Mouse (Mus musculus) midbrain, embryonic 13.5 days (tissue): ENCODE results near the gene Dennd4b. TPM values are rescaled to one million over a fixed set of nuclear protein-coding genes. Genes with fewer than 3 reads are reported as not detected.
A peak's percentile ranks its signal among the peaks of the same experiment; 100 is the strongest.

Experiments used
- ATAC-seq: fragments of 200-750 bp; cut with Nextera tagmentation; 2 replicates; pipeline ENCODE4 v1.8.0; 2017; ENCODE audit warnings: mild to moderate bottlenecking, moderate TSS enrichment, moderate library complexity
- H3K27ac ChIP-seq: fragments of 300-500 bp; sonication (generic); 2 replicates; pipeline ENCODE4 v1.5.1; 2015; ENCODE audit warnings: inconsistent platforms, mild to moderate bottlenecking, moderate library complexity
- H3K27me3 ChIP-seq: fragments of 300-500 bp; sonication (generic); 2 replicates; pipeline ENCODE4 v1.6.1; 2015; ENCODE audit warnings: mild to moderate bottlenecking, inconsistent platforms
- H3K36me3 ChIP-seq: fragments of 300-500 bp; sonication (generic); 2 replicates; pipeline ENCODE4 v1.6.1; 2015; ENCODE audit warnings: mild to moderate bottlenecking, inconsistent platforms
- H3K4me1 ChIP-seq: fragments of 300-500 bp; sonication (generic); replicated peaks from 2 replicates; pipeline ENCODE4 v1.6.1; 2015; ENCODE audit warnings: inconsistent platforms
- H3K4me2 ChIP-seq: fragments of 300-500 bp; sonication (generic); replicated peaks from 2 replicates; pipeline ENCODE4 v1.6.1; 2015; ENCODE audit warnings: moderate library complexity, mild to moderate bottlenecking, inconsistent platforms
- H3K4me3 ChIP-seq: fragments of 300-500 bp; sonication (generic); replicated peaks from 2 replicates; pipeline ENCODE4 v1.5.1; 2015; ENCODE audit warnings: mild to moderate bottlenecking, inconsistent platforms
- H3K9ac ChIP-seq: fragments of 300-500 bp; sonication (generic); replicated peaks from 2 replicates; pipeline ENCODE4 v1.6.1; 2015; ENCODE audit warnings: mild to moderate bottlenecking, inconsistent platforms
- H3K9me3 ChIP-seq: fragments of 300-500 bp; sonication (generic); 2 replicates; pipeline ENCODE4 v1.6.1; 2016; ENCODE audit warnings: mild to moderate bottlenecking, inconsistent platforms
- WGBS: fragments of 180-500 bp; shearing (Covaris S2); methylation state at CpG from one replicate; pipeline ENCODE4 v1.1.7; 2015; 5-methylcytosine and 5-hydroxymethylcytosine counted together
- polyA plus RNA-seq: library from polyadenylated mRNA; unstranded; fragments of >200 nt; fragmentation: Nextera tagmentation; extraction: Ambion mirVana; gene quantifications from 2 replicates; pipeline ENCODE4 v1.2.1, GENCODE M21; 2015

Dennd4b gene
- polyA plus RNA-seq, 1 experiment from 2014 or later: 6.6 TPM

DNA sequence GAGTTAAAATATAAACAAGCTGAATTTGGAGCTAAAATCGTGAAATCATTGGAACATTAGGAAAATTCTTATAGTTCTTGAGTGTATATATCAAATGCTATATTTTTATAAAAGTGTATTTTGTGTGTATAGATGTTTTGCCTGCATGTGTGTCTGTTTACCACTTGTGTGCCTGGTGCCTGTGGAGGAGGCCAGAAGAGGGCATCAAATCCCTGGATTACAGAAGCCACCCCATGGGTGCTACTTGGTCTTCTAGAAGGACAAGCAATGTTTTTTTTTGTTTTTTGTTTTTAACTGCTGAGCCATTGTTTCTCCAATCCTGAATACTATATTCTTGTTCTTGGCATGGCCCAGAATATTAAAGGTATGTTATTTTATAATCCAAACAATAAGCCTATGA is 25.6 kb downstream of the Dennd4b start:
- peaks cover 23% of the 10 kb centered on the region for H3K4me1 ChIP-seq
- no peak for ATAC-seq
- H3K36me3 ChIP-seq: no peaks in the 10 kb centered on the region
- H3K9ac ChIP-seq: no peak overlapping the region
- H3K4me2 ChIP-seq: no peak overlapping the region
- no peak overlapping the region for H3K27ac ChIP-seq
- 90% methylated on average over 1 of the region's 1 CpGs for WGBS
- H3K9me3 ChIP-seq: no peaks in the 10 kb centered on the region
- no peaks in the 10 kb centered on the region for H3K27me3 ChIP-seq
- no peak overlapping the region for H3K4me3 ChIP-seq

DNA sequence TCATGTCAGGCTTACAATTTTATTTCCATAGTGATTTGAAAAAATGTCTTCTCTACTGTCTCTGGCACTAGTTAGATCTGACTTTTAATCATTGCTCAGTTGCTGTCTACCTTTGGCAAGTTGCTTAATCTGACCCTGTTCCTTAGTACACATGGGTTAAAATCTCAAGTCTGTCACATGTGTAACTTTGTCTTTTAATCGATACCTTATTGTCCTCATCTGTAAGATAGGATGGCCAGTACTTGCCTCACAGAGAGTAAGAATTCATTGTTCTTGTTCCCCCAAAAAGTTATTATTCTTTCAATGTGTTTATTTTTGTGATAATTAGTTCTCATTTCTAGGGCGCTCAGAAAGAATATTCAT is 27.0 kb downstream of the Dennd4b start:
- Histone ChIP-seq H3K36me3 (no peaks in the 10 kb centered on the region), H3K9ac (peak overlapping the region; percentile 84), H3K27me3 (no peaks in the 10 kb centered on the region), H3K27ac (peak overlapping the region; percentile 98), H3K4me2 (peak overlapping the region; percentile 63), H3K4me1 (peaks cover 36% of the 10 kb centered on the region), H3K9me3 (no peaks in the 10 kb centered on the region), H3K4me3 (peak overlapping the region; percentile 77)
- ATAC-seq: no peak
- 38% methylated on average over 2 of the region's 2 CpGs for WGBS

DNA sequence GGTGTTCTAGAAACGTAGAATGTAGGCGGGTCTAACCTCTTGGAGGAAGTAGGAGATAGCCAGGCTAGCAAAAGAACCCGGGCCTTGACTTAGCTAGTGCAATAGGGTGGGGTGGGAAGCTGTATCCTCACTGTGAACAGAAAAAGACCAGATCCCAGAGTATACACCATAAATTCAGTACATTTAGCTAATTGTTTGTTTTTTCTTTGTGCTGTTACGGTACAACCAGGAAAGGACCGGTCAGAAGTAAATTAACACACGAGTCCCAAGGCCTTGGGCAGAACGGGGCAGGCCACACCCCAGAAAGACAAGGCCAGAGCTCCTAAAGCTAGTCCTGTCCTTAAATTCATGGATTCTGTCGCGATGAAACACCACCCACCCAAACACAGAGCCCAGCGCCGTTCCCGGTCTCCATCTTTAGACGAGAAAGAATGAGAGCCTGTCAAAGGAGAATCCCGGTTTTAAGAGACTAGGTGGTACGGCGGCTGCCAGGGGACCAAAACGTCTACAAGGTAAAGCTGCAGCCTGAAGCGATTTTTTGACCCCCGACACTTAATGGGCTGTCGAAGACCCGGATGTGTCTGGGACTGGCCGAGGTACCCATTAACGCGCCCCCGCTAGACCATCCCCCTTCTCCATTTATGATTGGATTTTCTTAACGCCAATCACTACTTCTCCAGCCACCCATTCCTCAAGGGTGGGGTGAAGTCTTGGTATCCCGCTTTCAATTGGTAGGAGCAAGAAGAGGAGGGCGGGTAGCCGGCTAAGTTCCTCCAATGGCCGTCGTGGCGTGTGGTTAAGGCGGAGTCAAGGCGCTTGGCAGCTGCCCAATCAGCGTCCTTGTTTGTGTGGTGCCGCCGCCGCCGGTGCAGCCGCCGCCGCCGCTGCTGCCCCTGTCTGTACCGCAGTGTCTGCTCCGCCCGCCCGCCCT is 27.6 kb downstream of the Dennd4b start, which contains the start of gene Gatad2b:
TSS of gene Gatad2b (plus strand) at position 834 of the 931 bp plus-strand sequence.
- H3K9me3 ChIP-seq: no peaks in the 10 kb centered on the region
- no peaks in the 10 kb centered on the region for H3K27me3 ChIP-seq
- peak; percentile 99 for ATAC-seq
- H3K4me3 ChIP-seq: peak within 1 kb of the TSS; percentile 77
- H3K4me2 ChIP-seq: peak within 1 kb of the TSS; percentile 89
- H3K9ac ChIP-seq: peak within 1 kb of the TSS; percentile 88
- no peaks in the 10 kb centered on the region for H3K36me3 ChIP-seq
- under 1% methylated on average over 43 of the region's 47 CpGs for WGBS
- peak within 1 kb of the TSS; percentile 98 for H3K27ac ChIP-seq
- peaks cover 36% of the 10 kb centered on the region for H3K4me1 ChIP-seq

DNA sequence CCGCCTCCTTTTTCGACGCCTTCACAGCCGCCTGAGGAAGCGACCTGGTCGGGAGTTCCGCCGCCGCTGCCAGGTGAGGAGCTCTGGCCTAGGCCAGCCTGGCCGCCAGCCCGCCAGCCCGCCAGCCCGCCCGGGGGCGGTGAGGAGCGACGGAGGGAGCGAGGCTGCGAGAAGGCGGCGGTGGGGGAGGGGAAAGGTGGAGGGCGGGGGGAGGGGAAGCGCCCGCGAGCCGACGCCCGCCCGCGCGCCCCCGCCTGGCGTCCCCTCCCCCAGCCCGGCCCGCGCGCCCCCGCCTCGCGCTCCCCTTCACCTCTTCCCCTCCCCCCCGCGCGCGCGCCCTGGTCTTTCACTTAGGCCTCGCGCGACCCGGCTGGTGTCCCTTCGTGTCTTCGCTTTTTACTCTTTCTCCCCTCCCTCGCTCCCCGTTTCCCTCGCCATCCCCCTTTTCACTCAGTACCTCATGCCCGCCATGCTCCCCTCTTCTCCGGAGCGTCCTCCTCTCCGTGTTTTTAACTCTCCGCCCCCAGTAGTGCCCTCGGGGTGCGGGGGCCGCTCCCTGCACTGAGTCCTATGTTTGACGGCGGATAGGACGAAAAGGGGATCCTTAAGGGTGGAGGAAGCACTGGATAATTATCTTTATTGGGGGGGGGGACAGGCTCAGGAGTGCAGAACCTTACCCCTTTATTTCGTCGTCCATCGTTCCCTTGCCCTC is 28.5 kb downstream of the Dennd4b start:
- Histone ChIP-seq H3K4me1 (peaks cover 36% of the 10 kb centered on the region), H3K4me2 (peak overlapping the region; percentile 89), H3K27me3 (no peaks in the 10 kb centered on the region), H3K36me3 (no peaks in the 10 kb centered on the region), H3K9me3 (no peaks in the 10 kb centered on the region), H3K27ac (peak overlapping the region; percentile 98), H3K9ac (peak overlapping the region; percentile 88), H3K4me3 (peak overlapping the region; percentile 77)
- WGBS: under 1% methylated on average over 34 of the region's 68 CpGs
- peak; percentile 72 for ATAC-seq

DNA sequence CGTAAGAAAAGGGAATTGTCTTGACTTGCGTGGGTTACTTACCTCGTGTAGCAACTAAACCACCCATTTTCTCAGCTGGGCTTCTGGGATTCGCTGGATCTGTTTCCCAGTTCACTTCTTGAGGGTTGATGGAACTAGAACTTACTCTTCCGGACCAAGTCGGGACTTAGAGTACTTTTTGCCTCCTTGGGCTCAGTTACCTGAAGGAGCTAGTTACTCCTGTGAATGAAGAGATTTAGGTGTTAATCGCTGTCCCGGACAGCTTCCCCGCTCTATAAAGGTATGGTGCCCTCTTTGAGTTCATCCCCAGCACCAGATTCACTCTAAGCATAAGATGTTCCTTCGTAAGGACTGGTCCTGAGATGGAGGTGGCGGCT is 29.1 kb downstream of the Dennd4b start:
- peaks cover 36% of the 10 kb centered on the region for H3K4me1 ChIP-seq
- no peaks in the 10 kb centered on the region for H3K27me3 ChIP-seq
- peak overlapping the region; percentile 77 for H3K4me3 ChIP-seq
- H3K27ac ChIP-seq: peak overlapping the region; percentile 98
- H3K4me2 ChIP-seq: peak overlapping the region; percentile 89
- ATAC-seq: no peak
- H3K9ac ChIP-seq: peak overlapping the region; percentile 88
- H3K36me3 ChIP-seq: no peaks in the 10 kb centered on the region
- WGBS: 2% methylated on average over 11 of the region's 11 CpGs
- H3K9me3 ChIP-seq: no peaks in the 10 kb centered on the region

DNA sequence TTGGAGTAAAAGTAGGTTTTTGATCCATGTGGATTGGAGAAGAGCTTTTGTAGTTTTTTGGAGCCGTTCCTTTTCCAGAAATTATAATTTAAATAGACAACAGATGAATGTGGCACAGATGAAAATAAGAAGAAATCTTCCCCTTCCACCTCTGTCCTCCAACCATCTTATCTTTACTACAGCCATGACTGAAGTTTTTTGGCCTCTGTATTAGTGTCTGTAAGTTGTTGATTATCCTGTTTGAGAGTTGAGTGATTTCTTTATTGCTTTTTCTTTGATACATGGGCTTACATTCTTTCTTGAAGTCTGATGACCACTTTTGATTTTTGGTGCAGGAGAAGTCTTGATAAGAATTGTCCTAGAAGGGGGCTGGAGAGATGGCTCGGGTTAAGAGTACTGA is 29.7 kb downstream of the Dennd4b start:
- 64% methylated on average over 2 of the region's 2 CpGs for WGBS
- Histone ChIP-seq H3K4me2 (peak overlapping the region; percentile 89), H3K27me3 (no peaks in the 10 kb centered on the region), H3K9ac (peak overlapping the region; percentile 88), H3K9me3 (no peaks in the 10 kb centered on the region), H3K4me3 (peak overlapping the region; percentile 77), H3K4me1 (peaks cover 36% of the 10 kb centered on the region), H3K27ac (no peak overlapping the region), H3K36me3 (no peaks in the 10 kb centered on the region)
- no peak for ATAC-seq

DNA sequence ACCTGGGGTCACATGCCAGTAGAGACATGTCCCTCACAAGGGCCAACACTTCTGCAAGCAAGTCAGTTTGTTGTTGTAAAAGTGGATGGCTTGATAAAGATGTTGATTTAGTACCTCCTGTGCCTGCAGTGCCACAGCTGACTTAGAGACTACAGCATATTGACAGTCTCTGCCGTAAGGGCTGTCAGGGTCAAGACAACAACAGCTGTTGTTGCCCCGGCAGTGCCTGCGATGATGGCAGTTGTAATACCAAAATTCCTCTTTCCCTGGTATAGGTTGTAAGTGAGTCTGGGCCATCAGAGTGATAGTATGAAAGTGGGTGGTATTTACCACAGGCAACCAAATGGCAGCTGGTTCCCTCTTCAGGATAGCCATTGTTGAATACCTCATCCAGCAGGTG is 40.8 kb downstream of the Dennd4b start:
- H3K27me3 ChIP-seq: no peaks in the 10 kb centered on the region
- WGBS: 81% methylated on average over 3 of the region's 3 CpGs

DNA sequence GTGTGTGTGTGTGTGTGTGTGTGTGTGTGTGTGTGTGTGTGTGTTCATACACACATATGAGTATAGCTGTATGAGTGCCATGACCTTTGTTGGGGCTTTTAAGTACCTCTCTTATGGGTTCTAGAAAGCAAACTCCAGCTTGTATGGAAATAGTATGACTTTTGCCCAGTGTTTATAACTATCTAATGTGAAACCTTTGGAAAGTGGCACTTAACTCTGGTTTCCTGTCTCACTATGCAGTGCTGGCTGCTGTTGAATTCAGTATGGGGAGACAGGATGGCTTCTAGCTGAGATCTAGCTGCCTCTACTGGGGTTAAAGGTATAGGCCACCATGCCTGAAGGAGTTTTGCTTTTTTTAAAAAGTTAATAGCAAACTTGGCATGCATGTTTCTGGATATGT is 44.6 kb downstream of the Dennd4b start:
- no peaks in the 10 kb centered on the region for H3K27me3 ChIP-seq
- H3K4me2 ChIP-seq: no peak overlapping the region
- no peak overlapping the region for H3K4me3 ChIP-seq
- H3K4me1 ChIP-seq: peaks cover 7% of the 10 kb centered on the region; the same call in 1 of the 2 replicates
- H3K36me3 ChIP-seq: no peaks in the 10 kb centered on the region
- H3K27ac ChIP-seq: no peak overlapping the region
- H3K9me3 ChIP-seq: no peaks in the 10 kb centered on the region
- no peak overlapping the region for H3K9ac ChIP-seq
- no peak for ATAC-seq

More for the DNA sequence above, 40.8 kb downstream of the Dennd4b start:
- no peaks in the 10 kb centered on the region for H3K9me3 ChIP-seq
- no peak overlapping the region for H3K27ac ChIP-seq
- no peak for ATAC-seq
- H3K4me1 ChIP-seq: peaks cover 7% of the 10 kb centered on the region; the same call in 1 of the 2 replicates
- H3K36me3 ChIP-seq: no peaks in the 10 kb centered on the region
- no peak overlapping the region for H3K4me2 ChIP-seq
- no peak overlapping the region for H3K9ac ChIP-seq
- no peak overlapping the region for H3K4me3 ChIP-seq

DNA sequence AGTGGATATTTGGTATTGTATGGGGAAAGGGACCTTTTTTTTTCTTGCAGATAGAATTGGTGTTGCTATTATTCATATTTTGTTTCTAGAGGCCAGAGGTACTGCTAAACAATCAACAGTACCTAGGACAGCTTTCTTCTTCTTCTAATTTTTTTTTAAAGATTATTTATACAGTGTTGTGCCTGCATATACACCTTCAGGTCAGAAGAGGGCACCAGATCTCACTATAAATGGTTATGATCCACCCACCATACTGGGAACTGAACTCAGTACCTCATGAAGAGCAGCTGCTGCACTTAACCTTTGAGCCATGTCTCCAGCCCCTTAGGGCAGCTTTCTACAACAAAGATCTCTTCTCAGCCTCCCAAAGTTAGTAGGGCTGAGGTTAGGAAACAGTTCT is 48.4 kb downstream of the Dennd4b start:
- no peak for ATAC-seq
- H3K9me3 ChIP-seq: no peaks in the 10 kb centered on the region
- no peak overlapping the region for H3K9ac ChIP-seq
- no peaks in the 10 kb centered on the region for H3K27me3 ChIP-seq
- no peak overlapping the region for H3K4me2 ChIP-seq
- H3K36me3 ChIP-seq: no peaks in the 10 kb centered on the region
- no peaks in the 10 kb centered on the region for H3K4me1 ChIP-seq
- H3K27ac ChIP-seq: no peak overlapping the region
- H3K4me3 ChIP-seq: no peak overlapping the region

DNA sequence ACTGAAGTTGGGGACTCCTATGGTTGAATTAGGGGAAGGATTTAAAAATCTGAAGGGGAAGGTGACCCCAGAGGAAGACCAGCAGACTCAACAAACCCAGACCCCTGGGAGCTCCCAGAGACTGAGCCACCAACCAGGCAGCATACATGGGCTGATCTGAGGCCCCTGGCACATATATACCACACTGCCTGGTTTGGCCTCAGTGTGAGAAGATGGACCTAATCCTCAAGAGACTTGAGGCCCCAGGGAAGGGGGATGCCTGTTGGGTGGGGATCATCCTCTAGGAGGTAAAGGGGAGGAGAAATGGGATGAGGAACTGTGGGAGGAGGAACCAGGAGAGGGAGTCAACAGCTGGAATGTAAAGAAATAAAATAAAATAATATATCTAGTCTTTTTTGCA is 49.3 kb downstream of the Dennd4b start:
- no peaks in the 10 kb centered on the region for H3K27me3 ChIP-seq
- H3K4me2 ChIP-seq: no peak overlapping the region
- no peak overlapping the region for H3K4me3 ChIP-seq
- no peaks in the 10 kb centered on the region for H3K4me1 ChIP-seq
- no peak overlapping the region for H3K27ac ChIP-seq
- ATAC-seq: no peak
- no peak overlapping the region for H3K9ac ChIP-seq
- H3K9me3 ChIP-seq: no peaks in the 10 kb centered on the region
- H3K36me3 ChIP-seq: no peaks in the 10 kb centered on the region

DNA sequence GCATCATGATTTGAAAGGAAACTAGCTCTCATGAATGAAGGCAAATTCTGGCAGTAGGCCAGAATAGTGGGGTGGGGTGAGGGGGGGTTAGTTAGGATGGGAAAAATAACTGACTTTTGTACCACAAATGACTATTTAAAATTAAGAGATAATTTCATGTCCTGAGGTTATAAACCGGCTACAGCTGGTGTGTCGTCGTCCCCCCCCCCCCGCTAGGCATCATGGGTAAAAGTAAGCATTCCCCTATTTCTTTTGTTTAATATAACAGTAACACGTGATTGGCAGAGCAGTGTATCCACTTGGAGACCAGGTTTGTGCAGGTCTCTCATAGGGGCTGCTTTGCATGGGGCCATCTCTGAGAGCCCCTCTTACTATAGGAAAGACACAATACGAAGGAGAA is 57.3 kb downstream of the Dennd4b start:
- Histone ChIP-seq H3K4me1 (peaks cover 30% of the 10 kb centered on the region), H3K9ac (peak overlapping the region; percentile 48), H3K36me3 (no peaks in the 10 kb centered on the region), H3K4me3 (0 out of 2 replicates have a peak overlapping the region, but pooled peaks have one; percentile 0), H3K27me3 (no peaks in the 10 kb centered on the region), H3K4me2 (peak overlapping the region; percentile 26), H3K9me3 (no peaks in the 10 kb centered on the region), H3K27ac (peak overlapping the region; percentile 78)
- peak; percentile 74 for ATAC-seq
- WGBS: 55% methylated on average over 6 of the region's 6 CpGs

DNA sequence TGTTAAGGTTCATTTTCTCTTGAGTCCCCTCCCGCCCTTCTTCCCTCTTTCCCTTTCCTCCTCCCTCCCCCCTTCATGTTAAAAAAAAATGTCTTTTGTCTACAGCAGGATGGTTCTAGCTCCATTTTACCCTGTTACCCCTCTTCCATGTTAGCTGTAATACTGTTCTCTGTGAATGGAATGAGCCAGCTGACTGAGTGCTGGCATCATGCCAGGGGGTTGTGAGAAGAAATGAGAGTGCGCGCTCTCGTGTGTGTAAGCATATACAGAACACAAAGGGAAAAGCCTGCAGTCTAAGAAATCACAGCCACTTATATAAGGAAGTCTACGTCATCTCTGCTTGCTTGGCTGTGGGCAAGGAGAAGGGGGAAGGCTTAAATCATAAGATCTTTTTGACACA is 58.1 kb downstream of the Dennd4b start:
- Histone ChIP-seq H3K9ac (peak overlapping the region; percentile 37), H3K36me3 (no peaks in the 10 kb centered on the region), H3K4me3 (no peak overlapping the region), H3K4me2 (peak overlapping the region; percentile 26), H3K27me3 (no peaks in the 10 kb centered on the region), H3K27ac (peak overlapping the region; percentile 78), H3K9me3 (no peaks in the 10 kb centered on the region), H3K4me1 (peaks cover 30% of the 10 kb centered on the region)
- ATAC-seq: peak; percentile 92
- WGBS: 9% methylated on average over 5 of the region's 5 CpGs
